Mouse (Mus musculus) kidney, embryonic 15.5 days (tissue): ENCODE measurements around the gene Chst2. TPM values are rescaled to one million over a fixed set of nuclear protein-coding genes. Genes with fewer than 3 reads are reported as not detected.

Experiments
- ATAC-seq: fragments of 200-750 bp; cut with Nextera tagmentation; replicated peaks from 2 replicates; pipeline ENCODE4 v1.8.0; 2017; ENCODE audit warnings: moderate TSS enrichment; ENCODE audit not compliant: low FRiP score
- H3K27ac ChIP-seq: fragments of 300-500 bp; sonication (generic); 2 replicates; pipeline ENCODE4 v1.5.1; 2015; ENCODE audit warnings: mild to moderate bottlenecking, inconsistent platforms
- H3K27me3 ChIP-seq: fragments of 300-500 bp; sonication (generic); 2 replicates; pipeline ENCODE4 v1.6.1; 2015; ENCODE audit warnings: inconsistent platforms
- H3K36me3 ChIP-seq: fragments of 300-500 bp; sonication (generic); 2 replicates; pipeline ENCODE4 v1.6.1; 2015; ENCODE audit warnings: inconsistent platforms
- H3K4me1 ChIP-seq: fragments of 300-500 bp; sonication (generic); 2 replicates; pipeline ENCODE4 v1.6.1; 2015; ENCODE audit warnings: inconsistent platforms
- H3K4me2 ChIP-seq: fragments of 300-500 bp; sonication (generic); 2 replicates; pipeline ENCODE4 v1.6.1; 2015; ENCODE audit warnings: moderate library complexity, mild to moderate bottlenecking, inconsistent platforms
- H3K4me3 ChIP-seq: fragments of 300-500 bp; sonication (generic); replicated peaks from 2 replicates; pipeline ENCODE4 v1.5.1; 2015; ENCODE audit warnings: mild to moderate bottlenecking, inconsistent platforms
- H3K9ac ChIP-seq: fragments of 300-500 bp; sonication (generic); 2 replicates; pipeline ENCODE4 v1.6.1; 2015; ENCODE audit warnings: mild to moderate bottlenecking, inconsistent platforms
- H3K9me3 ChIP-seq: fragments of 300-500 bp; sonication (generic); replicated peaks from 2 replicates; pipeline ENCODE4 v1.6.1; 2016; ENCODE audit warnings: inconsistent platforms
- WGBS: fragments of 180-500 bp; shearing (Covaris S2); methylation state at CpG from one replicate; pipeline ENCODE4 v1.1.7; 2015; ENCODE audit warnings: mixed read lengths; 5-methylcytosine and 5-hydroxymethylcytosine counted together
- polyA plus RNA-seq: library from polyadenylated mRNA; unstranded; fragments of >200 nt; fragmentation: Nextera tagmentation; extraction: Ambion mirVana; gene quantifications from 2 replicates; pipeline ENCODE4 v1.2.1, GENCODE M21; 2015

Gene Chst2
- polyA plus RNA-seq, 1 experiment from 2014 or later, result 7.1 TPM

- Histone ChIP-seq H3K27me3 (no peaks in the 10 kb centered on the region), H3K9me3 (no peaks in the 10 kb centered on the region), H3K9ac (no peak overlapping the region), H3K4me1 (no peaks in the 10 kb centered on the region), H3K27ac (no peak overlapping the region), H3K4me2 (no peak overlapping the region), H3K36me3 (no peaks in the 10 kb centered on the region), H3K4me3 (no peak overlapping the region)
- no peak for ATAC-seq
- 61% methylated on average over 2 of the region's 2 CpGs for WGBS
Measured at GRCm38 (mm10) chr9:95351968-95352367, 54.6 kb downstream of the Chst2 start.

GRCm38 (mm10) chr9:95350550-95350949 is 56.0 kb downstream of the Chst2 start:
- no peaks in the 10 kb centered on the region for H3K9me3 ChIP-seq
- no peak overlapping the region for H3K27ac ChIP-seq
- H3K36me3 ChIP-seq, result no peaks in the 10 kb centered on the region
- no peaks in the 10 kb centered on the region for H3K27me3 ChIP-seq
- H3K4me3 ChIP-seq, result no peak overlapping the region
- no peaks in the 10 kb centered on the region for H3K4me1 ChIP-seq
- H3K4me2 ChIP-seq, result no peak overlapping the region
- no peak for ATAC-seq
- 76% methylated on average over 4 of the region's 4 CpGs for WGBS
- H3K9ac ChIP-seq, result no peak overlapping the region

Other genes with a start within 250 kb of the Chst2 start
- 135 and 177 TPM in 2 replicates for gene U2surp, start 105.3 kb upstream of the Chst2 start, polyA plus RNA-seq
- gene Paqr9, start 152.9 kb upstream of the Chst2 start, polyA plus RNA-seq, result 0.95 and 1.1 TPM in 2 replicates
- 1.2 and 3.1 TPM in 2 replicates for gene Pcolce2, start 230.9 kb upstream of the Chst2 start, polyA plus RNA-seq